Mouse (Mus musculus): ENCODE results near the gene Gm11032.
A peak's percentile ranks its signal among the peaks of the same experiment; 100 is the strongest.
"Not testable (repeated sequence)": the region's sequence is repeated elsewhere in the genome, so short reads cannot be mapped to it uniquely, and the experiment has no call there.

Gm11032 gene

DNA sequence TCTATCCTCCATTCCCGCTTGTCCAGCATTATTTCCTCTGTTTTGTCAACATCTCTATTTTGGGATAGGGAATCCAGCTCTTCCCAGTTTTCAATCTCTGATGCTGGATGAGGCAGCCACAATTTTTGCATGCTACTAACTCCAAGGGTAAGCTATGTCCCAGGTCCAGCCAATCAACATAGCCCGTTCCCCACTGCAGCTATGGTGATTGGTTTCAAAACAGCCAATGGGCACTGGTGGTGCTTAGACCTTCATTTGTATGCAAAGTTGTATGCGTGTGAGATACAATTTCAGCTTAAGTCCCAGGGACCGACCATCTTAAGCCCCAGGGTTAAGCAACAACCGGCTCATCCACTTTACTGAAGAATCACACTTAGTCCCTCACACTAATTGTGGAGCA, 3.1 kb downstream of the Gm11032 start:
- DNase-seq (ENCODE audit: low read depth, low spot score), result peak; percentile 73

DNA sequence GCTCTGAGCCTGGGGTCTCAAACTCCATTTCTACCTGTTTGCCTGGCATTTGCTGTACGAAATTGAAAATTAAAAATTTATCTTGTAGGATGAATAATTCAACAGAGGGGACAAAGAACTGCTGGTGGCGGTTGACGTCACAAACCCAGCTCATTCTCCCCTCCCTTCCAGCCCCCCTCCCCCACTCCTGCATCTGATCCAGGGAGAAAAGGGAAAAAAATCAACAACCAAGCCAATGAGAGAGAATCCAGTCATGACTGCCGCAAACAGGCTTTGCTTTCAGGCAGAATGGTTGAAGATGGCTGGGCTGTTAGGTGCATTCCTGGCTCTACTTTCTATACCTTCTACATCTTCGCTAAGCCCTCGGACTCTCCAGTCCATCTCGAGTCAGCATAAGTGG, 6.1 kb downstream of the Gm11032 start:
- DNase-seq (ENCODE audit: low read depth, low spot score), result no peak

DNA sequence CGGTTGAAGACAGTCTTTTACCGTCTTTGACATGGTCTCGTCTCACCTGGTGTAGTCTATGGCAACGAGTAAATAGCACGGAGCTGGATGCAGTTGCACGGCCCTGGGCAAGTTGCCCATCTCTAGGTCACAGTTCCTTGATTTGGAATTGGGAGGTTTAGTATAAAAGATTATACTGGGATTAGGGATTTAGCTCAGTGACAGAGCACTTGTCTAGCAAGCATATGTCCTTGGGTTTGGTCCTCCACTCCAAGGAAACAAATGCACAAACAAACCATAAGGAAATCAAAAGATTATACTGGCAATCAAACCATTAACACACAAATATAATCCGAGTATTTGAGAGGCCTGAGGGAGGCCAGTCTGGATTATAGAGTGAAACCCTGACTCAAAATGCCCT, 7.8 kb downstream of the Gm11032 start:
- no peak for DNase-seq (ENCODE audit: low read depth, low spot score)

DNA sequence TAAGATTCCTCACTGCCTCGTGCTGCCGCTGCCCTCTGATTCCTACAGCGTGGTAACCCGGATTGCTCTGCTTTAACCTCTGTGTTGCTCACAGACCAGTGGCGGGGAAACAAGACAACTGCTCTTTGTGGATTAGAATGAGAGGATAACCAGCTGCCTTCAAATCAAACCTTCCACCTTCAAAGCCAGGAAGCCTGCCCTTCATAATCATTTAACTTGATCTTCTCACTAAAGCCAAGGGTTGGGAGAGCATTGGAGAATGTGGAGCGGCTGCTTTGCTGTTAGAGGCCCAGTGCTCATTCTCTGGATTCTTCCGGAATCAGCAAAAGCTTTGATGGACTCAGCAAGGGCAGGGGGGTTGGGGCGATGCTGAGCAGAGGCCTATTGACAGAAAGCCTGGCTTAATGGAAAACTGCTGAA, 10.0 kb downstream of the Gm11032 start:
- DNase-seq (ENCODE audit: low read depth, low spot score), result no peak

DNA sequence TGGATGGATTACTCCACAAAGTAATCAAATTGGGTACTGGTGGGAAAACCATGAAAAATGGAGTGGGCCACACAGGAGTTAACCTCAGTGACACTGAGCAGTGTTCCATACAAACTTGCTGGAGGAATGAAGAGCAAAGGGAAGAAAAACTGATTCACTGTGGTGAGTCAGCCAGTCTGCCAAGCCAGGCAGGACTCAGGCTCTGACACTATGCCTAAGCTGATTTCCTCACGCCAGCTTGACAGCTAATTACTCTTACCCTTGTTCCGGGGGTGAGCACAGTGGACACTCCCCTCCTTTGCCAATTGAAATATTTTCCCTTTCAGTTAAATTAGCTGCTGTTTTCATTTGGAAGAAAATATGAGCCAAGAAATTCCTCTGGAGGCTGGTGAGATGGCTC, 13.6 kb downstream of the Gm11032 start:
- DNase-seq (ENCODE audit: low read depth, low spot score), result no peak

DNA sequence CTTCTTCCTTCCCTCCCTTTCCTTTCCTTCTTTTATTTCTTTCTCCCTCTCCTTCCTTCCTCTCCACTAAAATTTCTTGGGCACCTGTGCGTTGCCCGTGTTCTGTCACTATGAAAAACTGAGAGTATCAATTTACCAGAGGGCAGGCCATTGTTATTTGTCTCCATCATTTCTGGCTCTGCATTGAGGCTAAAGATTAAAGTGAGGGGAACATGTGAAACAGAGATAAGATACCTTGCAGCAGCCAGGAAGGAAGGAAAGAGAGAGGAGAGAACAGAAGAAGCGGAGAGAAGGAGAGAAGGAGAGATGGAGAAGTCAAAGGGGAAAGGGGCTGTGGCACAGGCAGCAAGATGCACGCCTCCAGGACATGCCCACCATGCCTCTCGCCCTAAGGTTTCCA, 14.5 kb downstream of the Gm11032 start:
- no peak for DNase-seq (ENCODE audit: low read depth, low spot score)

DNA sequence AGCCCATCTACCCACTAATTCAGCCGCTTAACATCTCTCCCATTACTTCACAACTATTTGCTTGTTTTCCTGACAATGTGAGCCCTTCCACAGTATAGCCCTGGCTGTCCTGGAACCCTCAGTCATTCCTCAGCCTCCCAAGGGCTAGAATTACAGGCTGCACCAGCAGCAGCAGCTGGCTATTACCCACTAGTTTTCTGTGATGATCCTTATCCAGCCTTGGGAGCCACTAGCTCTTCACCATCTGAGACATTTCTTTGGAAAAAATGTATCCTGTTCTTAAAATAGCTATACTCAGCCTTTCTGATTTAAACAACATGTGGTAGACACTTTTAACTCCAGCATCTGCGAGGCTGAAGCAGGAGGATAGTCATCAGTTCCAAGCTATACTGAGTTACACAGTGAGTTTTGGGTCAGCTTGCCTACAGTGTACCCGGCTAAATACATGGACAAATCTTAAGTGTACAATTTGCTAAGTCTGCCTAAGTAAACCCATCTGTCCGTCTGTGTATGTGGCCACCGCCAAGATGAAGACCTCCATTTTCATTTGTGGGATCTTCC, 17.0 kb downstream of the Gm11032 start:
- no peak for DNase-seq (ENCODE audit: low read depth, low spot score)

DNA sequence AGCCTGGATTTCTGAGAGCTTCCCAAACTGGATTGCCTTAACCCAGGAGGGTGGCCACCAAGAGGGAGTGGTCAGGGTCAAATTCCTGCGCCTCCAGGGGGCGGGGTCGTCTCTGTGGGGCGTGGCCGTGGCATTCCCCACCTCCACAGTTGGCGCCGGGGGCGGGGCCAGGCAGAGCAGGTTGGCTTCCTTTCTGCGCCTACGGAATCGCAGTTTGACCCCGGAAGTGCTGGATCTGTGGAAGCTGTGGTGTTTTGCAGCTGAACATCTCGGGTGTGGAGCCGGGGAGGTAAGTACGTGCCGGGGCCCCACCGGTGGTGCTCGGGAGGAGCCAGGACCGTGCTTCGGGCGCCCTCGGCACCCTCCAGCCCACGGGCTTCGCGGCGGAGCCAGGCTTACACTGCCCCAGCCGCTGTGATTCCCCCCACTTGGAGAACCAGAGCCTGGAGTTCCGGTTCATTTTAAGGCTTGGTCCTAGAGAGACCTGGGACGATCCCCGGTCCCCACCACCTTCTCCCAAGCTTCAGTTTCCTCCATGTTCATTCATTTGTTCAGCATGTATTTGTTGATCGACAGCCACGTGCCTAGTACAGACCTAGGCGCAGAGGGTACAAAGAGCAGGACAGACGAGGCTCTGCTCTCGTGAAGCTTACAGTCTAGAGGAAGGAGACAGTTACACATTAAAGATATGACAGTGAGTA, 17.8 kb downstream of the Gm11032 start, which contains the start of gene Ascc2:
Gene Ascc2 (plus strand): TSS at position 214 of the 701 bp plus-strand sequence.
- DNase-seq (ENCODE audit: low read depth, low spot score), result peak; percentile 97

DNA sequence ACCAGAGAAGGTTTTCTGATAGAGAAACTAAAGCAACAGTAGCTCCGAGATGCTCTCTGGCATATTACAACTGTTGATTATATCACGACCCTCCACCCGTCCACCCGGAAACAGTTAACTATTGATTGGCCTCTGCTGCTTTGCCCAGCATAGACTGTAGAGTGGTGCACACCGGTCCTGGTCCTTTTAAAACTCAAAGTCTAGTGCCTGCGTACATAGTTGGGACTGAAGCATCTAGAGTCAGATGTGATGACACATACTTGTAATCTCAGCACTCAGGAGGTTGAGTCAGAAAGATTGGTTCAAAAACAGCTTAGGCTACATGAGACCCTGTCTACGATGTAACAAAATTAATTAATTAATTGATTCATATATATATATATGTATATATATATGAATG, 18.4 kb downstream of the Gm11032 start:
- DNase-seq (ENCODE audit: low read depth, low spot score), result no peak

DNA sequence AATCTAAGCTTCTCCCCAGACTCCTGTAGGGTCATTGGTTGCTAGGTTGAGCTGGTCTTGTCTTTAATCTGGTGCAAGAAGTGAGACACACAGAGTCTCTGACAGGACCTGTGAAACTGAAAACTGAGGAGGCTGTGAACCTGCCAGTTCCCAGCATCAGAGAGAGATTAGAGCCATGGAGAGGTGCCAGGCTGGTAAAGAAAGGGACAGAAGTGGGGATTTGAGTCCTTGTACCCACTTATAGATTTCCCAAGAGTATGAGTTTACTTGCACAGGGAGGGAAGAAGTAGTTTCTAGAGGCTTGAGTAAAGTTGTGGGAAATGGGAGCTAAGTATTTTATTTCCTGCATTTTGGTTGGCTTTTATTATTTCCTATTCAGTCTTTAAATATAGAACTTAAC, 21.3 kb downstream of the Gm11032 start:
- no peak for DNase-seq (ENCODE audit: low read depth, low spot score)

DNA sequence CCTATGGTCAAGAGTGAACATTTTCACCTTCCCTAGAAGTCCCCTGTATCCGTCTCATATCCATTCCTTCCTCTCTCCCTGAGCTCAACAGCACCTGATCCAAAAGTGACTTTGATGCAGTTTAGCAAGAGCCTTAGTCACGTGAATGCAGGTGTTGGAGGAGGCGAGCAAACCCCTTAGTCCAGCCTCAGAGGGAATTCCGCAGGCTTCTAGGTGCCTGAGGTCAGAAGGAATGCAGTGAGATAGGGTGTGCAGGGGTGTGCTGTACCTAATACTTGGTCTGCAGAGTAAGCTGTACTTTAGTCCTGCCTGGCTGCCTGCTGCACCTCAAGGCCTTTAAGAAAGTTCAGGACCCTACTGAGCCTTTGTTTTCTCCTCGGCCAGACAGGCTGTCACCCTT, 23.9 kb downstream of the Gm11032 start:
- peak; percentile 50 for DNase-seq (ENCODE audit: low read depth, low spot score)

DNA sequence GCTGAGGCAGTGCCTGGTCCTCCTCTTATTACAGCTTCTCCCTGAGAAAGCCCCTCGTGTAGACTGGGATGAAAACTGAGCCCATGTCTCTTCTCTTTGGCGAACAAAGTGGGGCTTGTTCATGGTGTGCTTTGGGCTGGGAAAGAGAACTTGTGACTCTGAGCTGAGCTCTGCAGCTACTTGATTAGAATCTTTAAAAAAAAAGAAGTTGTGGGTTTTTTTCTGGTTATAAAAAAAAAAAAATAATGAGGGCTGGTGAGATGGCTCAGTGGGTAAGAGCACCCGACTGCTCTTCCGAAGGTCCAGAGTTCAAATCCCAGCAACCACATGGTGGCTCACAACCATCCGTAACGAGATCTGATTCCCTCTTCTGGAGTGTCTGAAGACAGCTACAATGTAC, 25.3 kb downstream of the Gm11032 start:
- not testable (repeated sequence) for DNase-seq (ENCODE audit: low read depth, low spot score)

DNA sequence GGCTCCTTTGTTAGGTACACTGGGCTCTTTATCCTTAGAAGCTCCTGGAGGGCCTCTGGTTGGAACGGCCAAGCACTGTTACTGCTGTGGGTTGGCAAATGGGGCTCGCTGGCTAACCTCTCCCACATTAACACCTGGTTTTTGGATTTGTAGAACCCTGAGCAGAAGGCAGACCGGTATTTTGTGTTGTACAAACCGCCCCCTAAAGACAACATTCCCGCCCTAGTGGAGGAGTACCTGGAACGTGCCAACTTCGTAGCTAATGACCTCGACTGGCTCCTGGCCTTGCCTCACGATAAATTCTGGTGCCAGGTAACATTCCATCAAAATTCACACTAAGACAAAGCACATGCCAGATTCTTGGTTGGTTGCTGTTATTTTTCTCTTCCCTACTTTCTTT, 26.5 kb downstream of the Gm11032 start:
- no peak for DNase-seq (ENCODE audit: low read depth, low spot score)

DNA sequence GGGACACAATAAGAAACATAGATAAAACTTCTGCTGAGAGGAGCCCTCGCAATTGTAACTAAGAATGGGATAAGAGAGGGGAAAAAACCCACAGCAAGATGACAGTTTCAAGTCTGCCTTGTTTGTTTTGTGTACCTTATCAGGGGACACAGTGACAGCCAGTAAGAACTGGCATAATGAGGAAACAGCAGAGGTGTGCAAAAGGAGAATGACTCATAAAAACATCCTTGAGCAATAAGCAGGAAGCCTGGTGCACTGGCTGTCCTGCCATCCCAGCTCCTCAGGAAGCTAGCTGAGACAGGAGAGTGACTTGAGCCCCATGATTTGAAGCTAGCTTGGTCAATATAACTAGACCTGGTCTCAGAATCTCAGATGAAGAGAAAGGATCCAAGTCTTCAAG, 40.0 kb downstream of the Gm11032 start:
- DNase-seq (ENCODE audit: low read depth, low spot score), result no peak

DNA sequence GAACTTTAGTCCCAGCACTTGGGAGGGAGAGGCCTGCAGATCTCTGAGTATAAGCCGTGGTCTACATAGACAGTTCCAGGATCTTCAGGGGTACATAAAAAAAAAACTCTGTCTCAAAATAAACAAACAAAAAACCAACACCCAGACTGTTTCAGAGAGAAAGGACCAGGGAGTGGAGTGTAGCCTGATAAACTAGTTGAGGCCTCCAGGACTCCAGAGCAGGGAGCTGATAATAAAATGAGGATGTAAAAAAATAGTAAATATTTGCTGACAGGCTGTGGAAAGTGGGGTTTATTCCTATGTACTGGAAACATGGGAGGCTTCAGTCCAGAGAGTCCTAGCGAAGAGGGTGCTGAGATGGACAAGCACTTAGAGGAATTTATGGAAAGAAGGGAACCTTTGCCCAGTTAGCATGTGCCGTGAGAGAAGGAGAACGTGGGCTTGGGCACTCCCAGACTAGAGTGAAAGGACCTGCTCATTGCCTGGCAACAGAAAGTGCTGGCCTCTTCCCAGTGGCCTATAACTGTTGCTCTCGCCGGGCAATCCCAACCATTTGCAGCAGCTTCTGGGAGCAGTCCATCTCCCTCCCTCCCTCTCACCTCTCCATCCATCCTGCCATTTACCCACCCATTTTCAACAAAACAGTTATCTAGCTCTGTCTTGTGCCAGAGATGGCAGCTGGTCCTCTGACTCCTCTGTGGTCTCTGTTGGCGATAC, 40.6 kb downstream of the Gm11032 start:
- no peak for DNase-seq (ENCODE audit: low read depth, low spot score)

DNA sequence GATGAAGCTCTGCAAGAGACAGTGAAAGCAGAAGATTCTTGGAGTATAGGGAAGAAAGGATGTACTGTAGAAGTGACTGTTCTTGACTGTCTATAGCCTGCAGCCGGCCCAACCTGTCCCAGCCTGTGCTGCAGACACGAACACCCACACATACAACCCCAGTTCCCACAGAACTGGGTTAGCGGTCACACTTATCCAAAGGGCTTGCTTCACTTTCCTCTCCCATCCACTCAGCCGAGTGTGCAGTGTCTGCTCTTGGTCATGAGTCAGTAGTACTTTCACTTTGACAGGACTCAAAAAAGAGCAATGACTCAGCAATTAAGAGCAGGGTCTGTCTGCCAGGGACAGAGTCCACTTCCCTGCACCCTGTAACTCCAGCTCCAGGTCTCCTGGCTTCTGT, 41.5 kb downstream of the Gm11032 start:
- DNase-seq (ENCODE audit: low read depth, low spot score), result no peak

DNA sequence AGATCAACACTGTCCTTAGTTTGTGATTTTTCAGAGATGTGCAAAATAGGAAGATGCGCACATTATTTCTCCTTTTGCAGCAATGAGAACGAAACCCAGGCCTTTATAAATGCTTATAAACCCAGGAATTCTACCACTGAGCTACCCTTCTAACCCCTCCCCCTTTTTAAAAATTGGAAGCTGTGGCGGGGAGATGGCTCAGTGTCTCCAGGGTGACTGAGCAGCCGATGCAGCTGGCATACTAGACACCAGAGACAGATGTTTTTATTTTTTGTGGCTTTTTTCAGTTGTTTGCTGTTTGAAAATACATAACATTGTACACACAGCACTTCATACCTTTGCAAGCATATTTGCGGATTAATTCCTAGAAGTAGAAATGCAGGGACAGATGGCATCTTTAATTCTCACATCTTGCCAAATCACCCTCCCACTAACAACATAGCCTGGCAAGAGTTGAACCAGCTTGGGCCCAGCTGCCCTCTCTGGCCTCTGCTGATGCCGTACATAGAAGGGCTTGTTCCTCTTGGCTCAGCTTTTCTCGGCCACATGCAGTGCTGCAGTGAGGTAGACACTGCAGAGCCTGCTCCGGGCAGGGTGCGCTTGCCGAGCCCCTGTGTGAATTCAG, 42.1 kb downstream of the Gm11032 start:
- no peak for DNase-seq (ENCODE audit: low read depth, low spot score)

DNA sequence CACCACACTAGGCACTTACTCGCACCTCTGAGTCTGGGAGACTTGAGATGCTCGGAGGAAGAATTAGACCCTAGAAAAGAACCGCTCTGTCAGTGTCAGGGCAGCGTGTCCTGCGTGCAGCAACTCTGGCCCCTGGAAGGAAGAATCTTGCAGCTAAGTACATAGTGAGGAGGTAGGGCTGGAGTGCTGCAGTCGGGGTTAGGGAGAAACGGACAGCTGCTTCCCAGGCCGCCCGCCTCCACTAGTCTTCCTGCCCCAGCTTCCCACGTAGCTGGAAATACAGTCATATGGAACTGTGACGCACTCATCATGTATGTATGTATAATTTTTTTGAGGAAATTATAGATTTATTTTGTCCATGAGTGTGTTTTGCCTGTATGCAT, 42.6 kb downstream of the Gm11032 start:
- no peak for DNase-seq (ENCODE audit: low read depth, low spot score)
